Mouse (Mus musculus) megakaryocyte-erythroid progenitor cell, adult 5-6 weeks (primary cell): ENCODE measurements around the gene Trove2. TPM values are rescaled to one million over a fixed set of nuclear protein-coding genes. Genes with fewer than 3 reads are reported as not detected.

Experiments
- ATAC-seq: replicated peaks from 2 replicates; pipeline ENCODE4 v1.8.0; 2016; ENCODE audit warnings: mild to moderate bottlenecking, inconsistent platforms; ENCODE audit not compliant: severe bottlenecking, poor library complexity, low FRiP score, low TSS enrichment
- total RNA-seq, 2 experiments: library from RNA; stranded (forward) in 1 of 2; stranded (reverse) in 1 of 2; fragments of 200-1000, 215-1000 nt in 1 of 2; fragments of >200 nt in 1 of 2; fragmentation: Nextera tagmentation in 1 of 2; gene quantifications; 2 replicates each; pipeline ENCODE4 v1.2.3; 2014 to 2017

Gene Trove2
- total RNA-seq (2014; fragmentation: Nextera tagmentation) (0.85 and 2.1 TPM in 2 replicates), total RNA-seq (2017) (1.7 and 5.1 TPM in 2 replicates)

DNA sequence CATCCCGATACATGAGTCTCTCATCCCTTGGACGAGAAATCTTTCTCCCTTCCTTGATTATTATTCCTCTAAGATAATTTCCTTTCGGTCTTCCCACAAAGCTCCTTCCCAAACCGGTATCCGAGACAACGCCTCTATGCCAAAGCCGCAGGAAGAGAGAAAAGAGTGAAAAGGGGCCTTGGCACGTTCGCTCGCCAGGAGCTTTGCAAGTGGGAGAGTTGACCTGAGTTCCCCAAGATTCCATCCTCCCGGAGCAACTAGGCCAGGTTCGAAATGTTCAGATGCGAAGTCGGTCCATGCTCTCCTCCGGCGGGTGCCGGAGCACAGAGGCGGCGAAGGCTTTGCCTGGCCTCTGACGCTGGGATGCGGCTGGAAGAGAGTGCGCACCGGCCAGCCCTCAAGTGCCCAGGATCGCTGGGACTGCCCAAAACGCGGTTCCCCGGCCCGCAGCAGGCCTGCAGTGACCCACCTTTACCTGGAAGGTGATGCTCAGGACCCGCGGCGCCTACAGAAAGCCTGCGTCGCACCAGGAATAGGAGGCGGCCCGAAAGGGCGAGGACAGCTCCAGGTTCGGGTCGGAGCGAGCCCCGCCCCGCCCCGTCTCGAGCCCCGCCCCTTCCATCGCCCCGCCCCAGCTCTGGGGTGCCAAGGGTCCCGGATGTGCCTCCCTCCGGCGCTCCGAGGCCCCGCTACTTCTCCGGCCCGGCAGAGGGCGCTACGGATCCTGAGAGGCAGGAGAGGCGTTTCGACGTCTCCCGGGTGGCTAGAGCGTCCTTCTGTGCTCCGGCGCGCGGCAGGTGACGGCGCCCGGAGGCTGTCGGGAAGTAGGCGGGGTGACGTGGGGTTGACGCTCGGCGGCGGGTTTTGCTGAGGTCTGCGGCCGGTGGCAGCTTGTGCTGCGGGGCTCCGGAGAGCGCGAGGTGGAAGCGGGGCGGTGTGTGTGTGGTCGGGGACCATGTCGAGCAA is at the start of gene Trove2, which contains the start of gene Uchl5:
TSS of gene Trove2 (minus strand) at position 623 of the 966 bp plus-strand sequence.
TSS of gene Uchl5 (plus strand) at position 827 of the 966 bp plus-strand sequence.
- peak; percentile 92 for ATAC-seq

DNA sequence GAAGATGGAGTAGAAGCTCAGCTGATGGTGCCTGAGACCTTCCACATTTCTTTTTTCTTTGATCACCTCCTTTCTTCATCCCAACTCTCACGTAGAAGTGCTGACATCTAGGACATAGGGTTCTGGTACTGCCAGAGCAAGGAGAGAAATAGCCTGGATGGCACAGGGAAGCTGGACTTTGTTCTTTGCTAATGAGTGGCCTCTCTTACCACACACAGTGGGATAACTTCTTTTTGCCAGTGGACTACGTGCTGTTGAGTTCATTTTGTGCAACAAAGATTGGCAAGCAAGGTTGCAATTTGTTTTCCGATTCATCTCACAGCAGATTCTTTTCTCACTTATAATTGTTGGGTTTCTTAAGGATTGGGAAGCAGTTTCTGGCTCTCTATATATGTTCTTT is 45.8 kb upstream of the Trove2 start:
- no peak for ATAC-seq

DNA sequence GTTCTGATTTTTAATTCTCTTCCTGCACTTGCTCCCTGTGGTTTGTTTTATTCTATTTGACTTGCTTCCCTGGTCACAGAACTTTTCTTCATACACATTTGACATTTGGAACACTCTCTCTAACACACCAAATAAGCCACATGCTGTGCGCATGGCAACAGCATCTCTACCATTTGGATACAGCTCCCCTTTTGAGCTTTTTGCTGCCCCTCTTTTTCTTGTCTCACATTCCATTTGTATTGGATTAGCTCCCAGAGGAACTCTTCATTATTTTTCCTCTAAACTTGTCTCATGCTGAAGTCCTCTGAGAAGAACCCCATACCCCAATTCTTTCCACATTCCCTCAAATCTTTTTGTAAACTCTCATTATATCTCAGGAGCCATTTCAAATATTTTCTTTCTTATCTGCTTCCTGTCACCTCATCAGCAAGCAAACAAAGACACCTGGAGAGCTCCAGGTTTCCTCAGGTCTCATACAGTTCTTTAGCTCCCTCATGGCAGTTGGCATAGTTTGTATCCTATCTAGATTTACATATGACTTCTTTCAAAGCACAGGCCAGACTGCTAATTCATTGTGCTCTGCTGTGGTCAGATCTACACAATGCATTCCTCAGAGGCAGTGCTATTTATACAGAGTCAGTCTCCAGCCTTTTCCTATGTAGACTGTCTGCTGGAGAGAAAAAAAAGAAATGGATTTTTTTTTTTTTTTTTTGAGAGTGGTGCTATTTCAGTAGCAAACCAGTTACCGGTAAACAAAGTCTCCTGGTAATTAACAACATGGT is 43.4 kb upstream of the Trove2 start:
- ATAC-seq, result no peak

DNA sequence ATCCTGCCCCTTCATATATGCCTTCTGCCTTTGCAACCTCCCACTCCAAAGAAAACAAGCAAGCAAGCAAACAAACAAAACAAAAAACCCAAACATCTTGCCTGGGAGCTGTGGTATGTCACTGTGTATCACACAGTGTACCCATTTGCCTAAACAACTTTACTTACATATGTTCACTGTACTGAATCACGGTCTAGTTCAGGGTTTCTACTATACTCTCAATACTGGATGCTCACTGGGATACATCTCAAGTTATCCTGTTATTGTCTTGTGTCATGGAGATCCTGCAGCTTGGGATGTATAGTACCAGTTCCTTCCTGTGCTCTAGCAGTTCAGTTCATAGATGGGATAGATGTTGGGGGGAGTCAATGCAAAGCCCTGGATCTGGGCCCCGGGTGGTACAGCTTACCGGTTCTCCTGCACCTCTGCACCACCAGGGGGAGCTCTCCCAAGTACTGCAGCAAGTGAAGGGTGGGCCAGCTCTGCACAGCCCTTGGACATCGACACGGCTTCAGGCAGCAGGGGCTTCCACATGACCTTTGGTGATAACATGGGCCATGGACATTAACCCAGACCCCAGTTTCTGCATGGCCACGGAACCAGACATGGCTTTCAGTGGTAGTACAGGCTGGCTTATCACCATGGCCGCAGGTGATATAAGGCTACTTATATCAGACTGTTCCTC is 37.0 kb upstream of the Trove2 start:
- peak; percentile 93 for ATAC-seq

DNA sequence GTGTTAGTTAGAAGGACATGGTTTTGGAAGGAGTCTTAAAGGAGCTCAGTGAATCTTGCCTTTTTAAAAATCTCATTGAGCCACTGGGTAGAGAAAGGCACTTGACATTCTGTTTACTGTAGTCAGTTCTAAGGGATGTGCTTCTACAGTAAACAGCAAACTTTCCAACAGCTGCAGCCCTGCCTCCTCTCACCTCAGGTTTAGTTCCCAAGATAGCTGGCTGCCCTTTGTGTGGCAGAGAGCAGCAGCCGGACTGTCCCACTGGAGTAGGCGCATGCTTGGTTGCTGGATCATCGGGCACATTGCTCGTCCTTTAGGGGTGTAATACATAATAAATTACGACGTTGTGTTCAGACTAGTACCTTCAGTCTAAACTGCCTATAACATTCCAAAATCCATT is 32.2 kb upstream of the Trove2 start:
- ATAC-seq, result no peak

DNA sequence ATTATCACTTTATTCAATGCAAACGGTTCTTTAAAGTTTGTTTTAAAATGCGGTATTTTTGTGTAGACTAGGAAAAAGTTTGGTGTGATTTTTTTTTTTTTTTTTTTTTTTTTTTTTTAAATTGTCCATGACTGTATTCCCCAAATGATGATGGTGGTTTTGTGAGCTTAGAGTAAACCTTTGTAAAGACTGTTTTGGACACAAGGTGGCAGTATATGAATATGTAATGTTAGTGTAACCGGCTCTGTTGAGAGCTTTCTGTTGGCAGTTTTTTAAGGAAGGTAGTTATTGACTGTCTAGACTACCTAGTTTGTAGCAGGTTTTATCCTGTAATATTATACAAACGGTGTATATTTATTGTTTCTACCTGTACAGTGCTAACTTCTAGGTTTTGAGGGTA is 26.7 kb upstream of the Trove2 start:
- peak; percentile 97 for ATAC-seq

DNA sequence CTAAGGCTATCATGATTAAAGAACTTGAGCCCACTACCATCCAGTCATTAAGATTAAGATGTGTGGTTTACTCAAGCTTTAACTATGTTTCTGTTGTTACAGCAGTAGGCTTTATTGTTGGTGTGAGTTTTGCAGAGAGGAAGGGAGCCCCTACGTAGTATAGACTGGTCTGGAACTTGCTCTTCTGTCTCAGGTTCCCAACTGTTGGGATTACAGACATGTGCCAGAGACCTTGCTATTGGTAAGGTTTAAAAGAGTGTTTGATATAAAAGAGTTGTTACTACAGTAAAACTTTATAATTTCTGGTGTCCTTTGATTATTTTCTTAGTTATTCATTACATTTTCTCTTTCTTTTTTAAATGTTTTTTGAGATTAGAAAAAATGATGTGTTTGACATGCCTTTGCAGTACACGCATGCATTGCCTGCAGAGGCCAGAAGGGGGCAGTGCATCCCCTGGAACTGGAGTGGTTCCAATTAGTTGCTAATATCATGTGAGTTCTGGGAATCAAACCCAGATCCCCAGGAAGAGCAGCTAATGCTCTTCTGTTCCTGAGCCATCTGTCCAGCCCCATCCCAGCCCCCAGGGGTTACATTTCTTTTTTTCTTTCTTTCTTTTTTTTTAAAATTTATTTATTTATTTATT is 11.8 kb upstream of the Trove2 start:
- peak; percentile 86 for ATAC-seq

DNA sequence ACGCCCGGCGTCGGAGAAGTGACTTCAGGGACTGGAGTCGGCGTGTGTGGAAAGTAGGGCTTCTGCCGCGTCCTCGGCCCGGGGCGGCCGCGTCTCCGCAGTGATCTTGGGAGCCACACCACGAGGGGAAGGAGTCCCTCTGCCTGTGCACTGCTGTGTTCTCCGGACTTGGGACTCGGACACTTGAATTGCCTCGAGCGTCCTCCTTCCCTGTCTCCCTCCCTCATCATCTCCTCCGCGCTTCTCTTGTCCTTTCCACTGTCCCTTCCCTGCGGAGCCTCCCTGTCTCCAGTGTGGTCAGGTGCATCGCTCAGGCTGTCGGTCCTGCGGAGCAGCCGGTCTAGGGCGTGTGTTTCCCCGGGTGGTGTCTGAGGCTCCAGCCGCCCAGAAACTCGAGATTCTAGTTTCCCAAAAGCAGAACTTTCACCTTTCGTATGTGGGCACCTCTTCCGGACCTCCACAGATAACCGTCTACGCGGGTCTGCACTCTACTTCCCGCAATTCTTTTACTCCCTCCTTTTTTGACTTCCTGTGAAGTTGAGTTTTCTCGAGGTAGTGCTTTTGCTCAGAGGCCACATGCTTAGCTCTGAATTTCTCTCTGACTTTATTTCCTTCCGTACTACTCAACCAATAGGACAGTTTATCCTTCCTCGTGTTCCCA is 820 bp upstream of the Trove2 start:
- peak; percentile 42 for ATAC-seq

DNA sequence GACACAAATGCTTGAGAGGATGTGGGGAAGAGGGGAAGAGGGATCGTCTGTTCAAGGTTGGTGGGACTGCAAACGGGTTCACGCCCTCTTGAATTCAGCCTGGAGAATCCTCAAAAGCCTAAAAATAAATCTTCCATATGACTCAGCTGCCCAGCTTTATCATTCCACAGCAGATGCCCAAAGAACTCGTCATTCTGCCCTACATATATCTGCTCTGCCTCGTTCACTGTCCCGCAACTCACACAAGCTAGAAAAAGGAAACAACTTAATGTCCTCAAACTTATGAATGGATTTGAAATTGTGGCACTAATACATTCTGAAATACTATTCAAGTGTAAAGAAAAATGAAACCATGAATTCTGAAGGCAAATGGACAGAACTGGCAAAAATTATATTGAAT is 3.0 kb downstream of the Trove2 start:
- no peak for ATAC-seq

DNA sequence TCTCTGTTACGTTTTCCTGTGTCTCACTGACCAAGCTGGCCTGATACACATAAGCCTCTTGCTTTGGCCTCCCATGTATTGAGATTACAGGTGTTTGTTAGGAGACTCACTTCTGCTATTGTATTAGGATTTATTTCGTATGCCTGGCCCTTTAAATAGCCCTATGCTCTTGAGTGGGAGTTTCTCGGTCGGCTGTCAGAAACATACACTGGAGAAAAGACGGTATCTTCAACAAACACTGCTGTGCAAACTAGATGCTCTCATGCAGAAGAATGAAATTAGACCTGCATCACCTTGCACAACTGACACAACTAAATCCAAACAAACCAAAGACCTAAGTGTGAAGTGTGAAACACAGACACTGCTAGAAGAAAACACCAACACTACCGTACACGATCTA is 3.8 kb downstream of the Trove2 start:
- no peak for ATAC-seq

DNA sequence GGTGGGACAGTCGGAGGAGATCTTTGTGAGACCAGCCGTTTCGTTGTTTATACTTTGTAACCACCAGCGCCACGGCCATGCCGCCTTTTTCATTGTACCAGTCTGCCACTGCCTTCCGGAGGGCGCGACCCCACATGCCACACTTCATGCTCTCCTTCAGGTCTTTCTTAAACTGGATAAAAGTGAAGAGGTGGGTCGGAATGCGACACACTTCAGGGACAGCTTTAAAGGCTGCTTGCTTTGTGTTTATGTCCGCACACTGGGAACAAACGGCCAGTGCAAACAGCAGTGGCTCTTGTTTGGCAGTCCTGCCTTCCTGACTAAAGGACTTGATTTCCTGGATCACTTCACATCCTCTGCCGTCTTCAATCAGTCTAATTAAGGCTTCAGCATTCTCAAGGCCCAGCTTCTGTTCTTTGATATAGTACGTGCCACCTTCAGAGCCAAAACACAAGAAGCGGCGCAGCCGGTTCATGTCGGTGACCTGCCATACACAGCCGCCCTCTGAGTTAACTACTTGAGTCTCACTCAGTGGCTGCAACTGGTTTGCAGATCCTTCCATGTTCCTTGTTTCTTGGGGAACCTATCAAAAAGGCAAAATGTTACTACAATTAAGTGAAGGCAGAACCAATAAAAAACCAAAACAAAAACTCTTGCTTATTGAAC is 6.3 kb downstream of the Trove2 start:
- ATAC-seq, result no peak

DNA sequence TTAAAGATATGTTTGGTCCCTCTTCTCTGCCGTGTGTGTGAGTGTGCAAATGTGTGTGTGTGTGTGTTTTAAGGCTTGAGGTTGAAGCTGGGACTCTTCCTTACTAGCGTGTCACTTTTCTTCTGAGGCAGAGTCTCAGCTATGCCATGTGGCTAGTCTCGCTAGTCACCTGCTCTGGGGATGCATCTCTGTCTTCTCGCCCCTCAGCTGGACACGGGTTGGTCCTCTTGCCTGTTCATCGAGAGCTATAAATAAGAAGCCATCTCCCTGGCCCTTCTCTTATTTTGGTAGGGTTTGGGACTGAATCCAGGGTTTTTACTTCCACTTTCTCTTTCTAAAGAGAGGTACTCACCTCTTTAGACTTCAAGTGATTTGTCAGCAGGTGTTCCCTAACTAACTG is 10.6 kb downstream of the Trove2 start:
- ATAC-seq, result no peak

DNA sequence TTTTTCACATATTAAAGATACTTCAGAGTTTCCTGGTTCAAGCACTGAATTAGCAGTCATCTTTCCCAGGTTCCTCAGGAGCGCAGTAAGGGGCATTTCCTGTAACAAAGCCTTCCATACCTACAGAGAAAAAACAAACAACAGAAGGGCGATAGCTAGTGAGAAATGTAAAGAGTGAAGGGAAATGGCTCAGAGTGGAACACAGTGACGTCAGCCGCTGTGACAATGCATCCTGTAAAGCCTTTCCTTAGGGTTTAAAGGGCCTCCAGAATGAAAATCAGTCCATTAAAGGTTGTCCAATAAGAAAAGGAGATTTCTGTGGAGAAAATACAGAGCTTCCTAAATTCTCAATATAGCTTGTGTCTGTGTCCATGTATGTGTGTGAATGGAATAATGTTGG is 11.1 kb downstream of the Trove2 start:
- no peak for ATAC-seq

DNA sequence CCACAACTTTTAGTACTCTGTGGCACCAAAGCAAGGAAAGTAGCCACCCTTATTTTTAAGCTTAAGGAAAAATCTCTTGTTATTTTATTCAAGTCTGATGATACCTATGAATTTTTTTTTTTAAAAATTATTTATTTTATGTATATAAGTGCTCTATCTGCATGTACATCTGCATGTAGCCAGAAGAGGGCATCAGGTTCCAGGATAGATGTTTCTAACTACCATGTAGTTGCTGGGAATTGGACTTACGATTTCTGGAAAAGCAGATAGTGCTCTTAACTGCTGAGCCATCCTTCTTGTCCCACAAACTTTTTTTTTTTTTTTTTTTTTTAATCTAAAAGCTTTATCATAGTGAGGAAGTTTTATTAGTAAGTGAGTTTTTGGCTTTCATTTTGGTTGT is 12.4 kb downstream of the Trove2 start:
- ATAC-seq, result 0 out of 2 replicates have a peak, but pooled peaks have one; percentile 56

DNA sequence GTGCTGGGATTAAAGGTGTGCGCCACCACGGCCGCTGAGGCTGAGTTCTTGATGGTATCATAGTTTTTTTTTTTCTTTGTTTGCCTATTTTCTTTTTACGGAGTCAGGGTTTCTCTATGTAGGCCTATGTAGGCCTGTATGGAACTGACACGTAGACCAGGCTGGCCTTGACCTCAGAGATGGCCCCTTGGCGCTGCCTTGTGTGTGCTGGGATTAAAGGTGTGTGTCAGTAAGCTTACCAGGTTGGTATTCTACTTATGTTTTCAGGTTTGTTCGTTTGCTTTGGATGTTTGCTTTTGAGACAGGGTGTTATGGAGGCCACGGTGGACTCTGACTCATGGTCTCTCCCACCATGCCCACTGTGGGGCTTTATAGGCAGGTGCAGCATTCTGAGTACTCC is 14.7 kb downstream of the Trove2 start:
- no peak for ATAC-seq

DNA sequence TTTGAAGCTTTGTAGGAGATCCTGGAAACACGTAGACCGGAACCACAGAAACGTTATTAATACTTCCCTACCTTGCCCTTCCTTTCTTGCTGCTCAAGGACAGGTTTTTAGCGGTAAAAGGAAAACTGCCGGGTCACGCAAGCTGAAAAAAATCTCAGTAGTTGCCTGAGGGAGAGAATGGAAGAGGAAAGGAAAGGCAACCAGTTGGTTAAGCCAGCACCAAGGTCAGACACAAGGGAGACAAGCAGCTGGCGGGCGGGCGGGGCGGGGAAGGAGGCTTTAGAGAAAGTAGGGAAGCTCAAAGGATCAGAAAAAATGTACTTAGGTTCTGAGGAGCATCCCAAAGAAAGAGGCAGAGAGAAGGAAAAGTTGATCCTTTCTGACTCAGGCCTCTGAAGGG is 31.0 kb downstream of the Trove2 start:
- no peak for ATAC-seq

DNA sequence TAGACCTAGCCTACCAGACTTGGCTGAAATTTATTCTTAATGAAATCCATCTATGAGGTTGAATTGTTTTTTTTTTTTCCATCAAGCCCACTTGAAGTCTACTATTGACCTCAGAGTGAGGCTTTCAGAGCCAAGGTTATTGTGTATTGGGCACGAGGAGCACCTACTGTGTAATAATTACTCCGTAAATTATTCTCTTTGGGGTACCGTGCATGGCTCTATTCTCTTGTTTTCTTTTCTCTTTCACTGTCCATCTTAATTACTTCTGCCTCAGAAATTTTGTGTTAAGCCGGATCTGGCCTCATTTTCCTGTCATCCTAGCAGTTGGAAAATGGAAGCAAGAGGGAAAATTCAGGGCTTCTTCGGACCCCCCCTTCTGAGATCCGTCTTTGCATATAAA is 34.7 kb downstream of the Trove2 start:
- ATAC-seq, result no peak

DNA sequence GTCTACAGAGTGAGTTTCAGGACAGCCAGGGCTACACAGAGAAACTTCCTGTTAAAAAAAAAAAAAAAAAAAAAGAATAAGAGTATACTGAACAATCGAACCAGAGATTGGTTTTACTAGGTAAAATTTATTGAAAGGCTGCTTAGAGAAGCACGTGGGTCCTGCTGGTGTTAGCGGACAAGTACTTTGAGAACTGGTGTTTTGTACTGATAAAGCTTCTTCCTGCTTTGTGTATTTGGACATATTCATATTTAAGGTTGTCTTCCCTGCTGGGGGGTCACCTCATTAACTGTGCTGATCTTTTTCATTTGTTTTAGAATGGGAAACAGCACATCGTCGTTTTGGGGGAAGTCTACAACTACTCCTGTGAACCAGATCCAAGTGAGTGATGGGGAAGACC is 35.5 kb downstream of the Trove2 start:
- ATAC-seq, result no peak
